Mouse (Mus musculus): ENCODE data around the gene Taf1c. TPM values are rescaled to one million over a fixed set of nuclear protein-coding genes. Genes with fewer than 3 reads are reported as not detected.
A peak's percentile ranks its signal among the peaks of the same experiment; 100 is the strongest.

Taf1c gene
- polyA plus RNA-seq, 1 experiment, result 14.5 TPM

- DNase-seq (ENCODE audit: low spot score), result no peak
Measured at GRCm38 (mm10) chr8:119572411-119572810, 32.6 kb downstream of the Taf1c start.

- no peak for DNase-seq (ENCODE audit: low spot score)
Measured at GRCm38 (mm10) chr8:119571135-119571534, 33.9 kb downstream of the Taf1c start.

- DNase-seq (ENCODE audit: low spot score), result no peak
Measured at GRCm38 (mm10) chr8:119569881-119570280, 35.1 kb downstream of the Taf1c start.

- DNase-seq (ENCODE audit: low spot score), result no peak
Measured at GRCm38 (mm10) chr8:119568951-119569350, 36.1 kb downstream of the Taf1c start.

GRCm38 (mm10) chr8:119568251-119568650 is 36.8 kb downstream of the Taf1c start:
- no peak for DNase-seq (ENCODE audit: low spot score)

GRCm38 (mm10) chr8:119566367-119566766 is 38.7 kb downstream of the Taf1c start:
- DNase-seq (ENCODE audit: low spot score), result no peak

GRCm38 (mm10) chr8:119563849-119564251 is 41.2 kb downstream of the Taf1c start:
- no peak for DNase-seq (ENCODE audit: low spot score)

GRCm38 (mm10) chr8:119559402-119559720 is 45.7 kb downstream of the Taf1c start:
- DNase-seq (ENCODE audit: low spot score), result no peak

GRCm38 (mm10) chr8:119558603-119559401 is 46.2 kb downstream of the Taf1c start, which contains the start of gene Mbtps1:
TSS of gene Mbtps1 (minus strand) at chr8:119558735.
- DNase-seq (ENCODE audit: low spot score), result peak; percentile 99

- DNase-seq (ENCODE audit: low spot score), result no peak
Measured at GRCm38 (mm10) chr8:119557821-119558602, 47.0 kb downstream of the Taf1c start.

GRCm38 (mm10) chr8:119557132-119557531 is 47.9 kb downstream of the Taf1c start:
- no peak for DNase-seq (ENCODE audit: low spot score)

GRCm38 (mm10) chr8:119555861-119556260 is 49.2 kb downstream of the Taf1c start:
- no peak for DNase-seq (ENCODE audit: low spot score)

GRCm38 (mm10) chr8:119552967-119553366 is 52.1 kb downstream of the Taf1c start:
- no peak for DNase-seq (ENCODE audit: low spot score)

- DNase-seq (ENCODE audit: low spot score), result no peak
Measured at GRCm38 (mm10) chr8:119548560-119549113, 56.4 kb downstream of the Taf1c start.

Other genes with a start within 250 kb of the Taf1c start
- gene Mlycd, start 210.3 kb downstream of the Taf1c start, polyA plus RNA-seq (2012; rRNA removed), result 21.6 and 23.2 TPM in 2 replicates
- gene Osgin1, start 171.1 kb downstream of the Taf1c start, polyA plus RNA-seq (2012; rRNA removed), result 69.4 and 84.6 TPM in 2 replicates
- 0.08 and 0.12 TPM in 2 replicates for gene Necab2, start 158.5 kb downstream of the Taf1c start, polyA plus RNA-seq (2012; rRNA removed)
- gene Slc38a8, start 103.5 kb downstream of the Taf1c start, polyA plus RNA-seq (2012; rRNA removed), result 0.04 and 0.08 TPM in 2 replicates
- 90.6 and 92.1 TPM in 2 replicates for gene Mbtps1, start 46.5 kb downstream of the Taf1c start, polyA plus RNA-seq (2012; rRNA removed)
- gene Hsdl1, start 30.0 kb downstream of the Taf1c start, polyA plus RNA-seq (2012; rRNA removed), result 16.4 and 23.2 TPM in 2 replicates
- gene Dnaaf1, start 30.0 kb downstream of the Taf1c start, polyA plus RNA-seq (2012; rRNA removed), result 0.07 TPM in 2 replicates
- gene Adad2, start 7.5 kb upstream of the Taf1c start, polyA plus RNA-seq (2012; rRNA removed), result not detected in 2 replicates
- 3.5 and 6.6 TPM in 2 replicates for gene Kcng4, start 30.5 kb upstream of the Taf1c start, polyA plus RNA-seq (2012; rRNA removed)
- gene Wfdc1, start 61.1 kb upstream of the Taf1c start, polyA plus RNA-seq (2012; rRNA removed), result 147 and 168 TPM in 2 replicates
- gene Atp2c2, start 94.8 kb upstream of the Taf1c start, polyA plus RNA-seq (2012; rRNA removed), result 2.2 and 2.3 TPM in 2 replicates
- 16.0 and 16.4 TPM in 2 replicates for gene Tldc1, start 173.2 kb upstream of the Taf1c start, polyA plus RNA-seq (2012; rRNA removed)
- 88.9 and 123 TPM in 2 replicates for gene Cotl1, start 235.3 kb upstream of the Taf1c start, polyA plus RNA-seq (2012; rRNA removed)